Mouse (Mus musculus) A20 (cell line): ENCODE data around the gene Slc9a3r1.
A peak's percentile ranks its signal among the peaks of the same experiment; 100 is the strongest.

Experiments used
- DNase-seq: peaks from one replicate; pipeline ENCODE4 v3.0.0-alpha.2; 2011; ENCODE audit warnings: low read depth, low spot score

Slc9a3r1 gene

DNA sequence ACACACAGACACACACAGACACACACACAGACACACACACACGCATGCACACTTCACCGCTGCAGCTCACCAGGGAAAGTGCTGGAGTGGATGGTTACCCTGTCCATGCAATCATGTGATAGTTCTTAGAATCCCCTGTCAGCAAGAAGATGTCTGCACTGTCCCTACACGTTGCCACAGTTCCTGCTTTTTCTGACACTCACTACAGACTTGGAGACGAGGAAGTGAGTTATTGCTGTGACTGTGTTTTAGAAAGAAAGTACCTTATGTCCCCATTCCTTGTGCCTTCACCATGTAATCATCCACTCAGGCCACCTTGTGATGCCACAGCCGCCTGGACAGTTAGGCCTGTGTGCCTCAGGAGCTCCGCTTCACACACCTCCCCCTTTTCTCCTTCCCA lies 26.2 kb downstream of the Slc9a3r1 start:
- DNase-seq = no peak

DNA sequence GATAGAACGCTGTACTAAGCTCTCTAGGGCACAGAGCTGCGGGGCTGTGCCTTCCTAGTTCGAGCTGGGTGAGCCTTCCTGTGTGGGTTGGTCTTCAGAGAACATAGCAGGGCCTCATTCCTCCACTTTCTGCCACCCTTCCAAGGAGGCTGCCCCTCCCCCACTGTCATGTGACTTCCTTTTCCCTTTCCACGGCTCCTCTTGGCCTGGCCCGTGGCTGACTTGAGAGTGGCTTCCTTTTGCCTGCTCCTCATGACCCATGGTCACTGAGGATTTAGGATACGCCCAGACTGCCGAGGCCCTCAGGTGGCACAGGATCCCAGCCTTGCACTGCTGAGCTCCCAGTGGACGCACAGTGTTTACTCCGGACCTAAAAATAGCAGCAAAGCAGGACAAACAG lies 29.0 kb downstream of the Slc9a3r1 start:
- DNase-seq = no peak

DNA sequence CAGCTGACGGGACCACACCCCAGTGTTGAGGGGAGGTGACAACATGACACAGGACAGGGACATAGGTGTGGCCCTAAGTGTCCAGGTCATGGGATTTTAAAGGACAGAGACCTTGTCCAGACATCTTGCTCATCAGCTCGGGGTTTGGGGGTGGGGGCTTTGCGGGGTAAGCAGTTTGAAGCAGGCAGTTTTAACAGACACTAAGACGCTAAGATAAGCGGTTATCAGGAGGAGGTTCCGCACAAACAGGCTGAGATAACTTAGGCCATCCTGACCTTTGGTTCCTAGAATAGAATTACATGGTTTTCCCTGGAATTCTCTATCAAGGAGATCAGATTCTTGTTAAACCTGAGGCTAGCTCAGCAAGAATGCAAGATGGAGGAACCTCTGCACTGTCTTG lies 31.6 kb downstream of the Slc9a3r1 start:
- no peak for DNase-seq

DNA sequence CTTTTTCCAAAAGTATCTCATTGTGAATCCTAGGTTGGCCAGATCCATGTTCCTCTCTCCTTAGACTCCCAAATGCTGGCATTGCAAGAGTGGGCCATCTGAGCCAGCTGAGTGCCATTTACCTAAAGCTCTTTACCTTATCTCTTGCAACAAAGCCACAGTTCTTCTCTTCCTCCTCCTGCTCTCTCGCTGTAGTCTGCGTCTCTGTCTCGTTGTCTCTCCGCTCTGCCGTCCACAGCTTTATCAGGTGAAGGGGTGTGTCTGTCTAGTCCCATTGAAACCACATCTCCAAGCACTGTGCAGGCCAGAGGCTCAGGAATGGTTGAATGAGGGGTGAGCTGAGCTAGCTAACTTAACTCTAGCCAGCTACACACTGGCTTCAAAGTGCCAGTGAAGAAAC lies 32.8 kb downstream of the Slc9a3r1 start:
- no peak for DNase-seq

DNA sequence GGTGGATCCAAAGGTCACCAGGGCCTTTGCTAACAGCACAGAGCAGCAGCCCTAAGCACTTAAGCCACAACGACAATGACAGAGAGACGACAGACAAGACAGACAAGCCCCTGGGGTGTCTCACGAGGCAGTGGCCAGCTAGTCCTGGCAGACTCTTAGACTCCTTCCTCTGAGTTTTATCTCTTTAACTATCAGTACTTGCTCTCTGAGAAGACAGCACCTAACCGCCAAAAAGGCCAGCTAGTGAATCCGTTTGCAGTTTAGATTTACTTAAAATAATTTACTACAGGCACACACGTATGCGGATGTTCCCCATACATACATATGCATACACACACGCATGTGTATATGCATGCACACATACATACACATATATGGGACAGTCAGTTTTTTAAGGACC lies 34.4 kb downstream of the Slc9a3r1 start:
- DNase-seq = no peak

DNA sequence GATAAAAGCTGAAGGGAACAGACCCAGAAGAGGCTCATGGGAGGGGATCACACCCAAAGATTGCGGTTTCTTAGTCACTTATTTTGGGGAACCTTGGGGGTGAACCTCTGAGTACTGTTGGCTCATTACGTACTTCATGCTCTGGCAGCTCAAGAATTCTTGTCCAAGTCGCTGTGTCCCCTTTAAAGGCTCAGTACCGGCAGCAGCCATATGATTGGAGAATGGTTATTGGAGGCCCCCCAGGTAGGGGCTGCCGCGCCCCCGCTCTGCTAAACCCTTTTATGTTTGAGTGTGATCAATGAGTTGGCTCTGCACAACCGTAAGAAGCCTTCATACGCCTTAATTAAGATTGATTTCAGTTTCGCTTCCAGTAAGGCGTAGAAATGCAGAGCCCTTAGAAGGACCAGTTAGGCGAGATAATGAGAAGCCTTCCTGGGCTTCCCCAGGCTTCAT lies 35.8 kb downstream of the Slc9a3r1 start:
- DNase-seq = peak; percentile 84

DNA sequence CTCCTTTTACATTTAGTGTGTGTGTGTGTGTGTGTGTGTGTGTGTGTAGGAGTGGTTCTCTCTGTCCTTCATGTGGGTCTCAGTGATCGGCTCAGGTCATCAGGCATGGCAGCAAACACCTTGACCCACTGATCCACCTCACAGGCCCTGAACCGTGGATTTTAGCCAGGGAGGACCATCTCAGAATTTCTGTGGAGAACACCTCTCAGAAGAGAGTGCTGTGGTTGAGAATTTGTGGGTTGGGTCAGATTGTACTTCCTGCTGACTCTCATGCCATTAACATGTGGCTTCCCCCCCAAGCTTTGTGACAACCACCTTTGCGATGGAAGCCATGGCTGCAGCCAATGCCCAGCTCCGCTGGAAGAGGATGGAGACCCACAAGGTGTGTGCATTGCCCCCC lies 37.4 kb downstream of the Slc9a3r1 start:
- DNase-seq = no peak

DNA sequence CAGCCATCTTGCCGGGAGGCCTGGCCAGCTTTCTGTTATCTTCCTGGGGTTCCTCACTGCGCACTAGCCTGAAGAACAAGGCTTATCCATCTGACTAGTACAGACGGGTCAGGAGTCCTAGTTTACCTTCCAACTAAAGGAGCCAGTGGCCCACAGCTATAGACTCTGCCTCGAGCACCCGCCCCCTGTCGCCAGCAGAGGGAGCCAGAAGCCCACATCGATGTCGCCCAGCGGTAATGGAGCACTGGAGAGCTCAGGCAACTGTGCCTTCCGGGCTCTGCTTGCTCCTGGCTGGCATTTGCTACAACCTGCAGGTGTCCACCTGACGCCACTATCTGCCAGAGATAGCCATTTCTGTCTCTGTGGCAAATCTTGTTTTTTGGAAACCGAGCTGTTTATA lies 39.2 kb downstream of the Slc9a3r1 start:
- DNase-seq = peak; percentile 70

DNA sequence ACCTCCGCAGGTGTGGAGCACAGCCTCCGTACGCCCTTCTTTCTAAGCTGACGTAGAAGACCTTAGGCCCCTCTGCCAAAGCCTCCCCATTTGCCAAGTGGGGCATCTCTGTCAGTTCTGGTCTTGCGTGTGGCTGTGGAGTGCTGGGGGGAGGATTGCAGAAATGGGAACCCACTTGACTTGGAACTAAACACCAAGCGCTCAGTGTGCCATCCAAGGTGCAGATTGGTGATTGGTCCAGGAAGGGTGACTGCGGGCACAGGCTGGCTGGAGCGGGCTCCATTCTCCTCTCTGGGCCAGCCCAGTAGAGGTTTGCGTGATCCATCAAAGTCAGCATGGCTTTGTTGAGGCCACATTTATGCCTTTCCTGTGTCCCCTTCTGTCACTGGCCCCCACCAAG lies 39.6 kb downstream of the Slc9a3r1 start:
- DNase-seq = no peak

DNA sequence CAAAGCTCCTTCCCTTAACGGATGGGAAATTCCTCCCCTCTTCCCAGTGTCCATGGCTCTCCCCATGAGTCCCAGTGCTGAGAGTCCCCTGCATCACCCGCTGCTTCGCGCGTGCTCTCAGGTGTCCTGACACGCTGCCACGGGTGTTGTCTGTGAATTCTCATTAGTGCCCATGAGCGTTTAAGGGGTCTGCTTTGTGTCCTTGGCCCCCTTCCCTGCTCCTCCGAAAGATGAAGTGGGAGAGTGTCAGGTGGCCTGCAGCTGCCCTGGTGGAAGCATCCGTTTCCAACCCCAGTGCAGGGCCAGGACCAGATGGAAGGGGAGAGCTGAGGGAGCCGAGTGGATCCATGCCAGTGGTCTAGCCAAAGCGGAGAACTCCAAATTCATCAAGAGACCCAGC lies 45.0 kb downstream of the Slc9a3r1 start:
- no peak for DNase-seq

DNA sequence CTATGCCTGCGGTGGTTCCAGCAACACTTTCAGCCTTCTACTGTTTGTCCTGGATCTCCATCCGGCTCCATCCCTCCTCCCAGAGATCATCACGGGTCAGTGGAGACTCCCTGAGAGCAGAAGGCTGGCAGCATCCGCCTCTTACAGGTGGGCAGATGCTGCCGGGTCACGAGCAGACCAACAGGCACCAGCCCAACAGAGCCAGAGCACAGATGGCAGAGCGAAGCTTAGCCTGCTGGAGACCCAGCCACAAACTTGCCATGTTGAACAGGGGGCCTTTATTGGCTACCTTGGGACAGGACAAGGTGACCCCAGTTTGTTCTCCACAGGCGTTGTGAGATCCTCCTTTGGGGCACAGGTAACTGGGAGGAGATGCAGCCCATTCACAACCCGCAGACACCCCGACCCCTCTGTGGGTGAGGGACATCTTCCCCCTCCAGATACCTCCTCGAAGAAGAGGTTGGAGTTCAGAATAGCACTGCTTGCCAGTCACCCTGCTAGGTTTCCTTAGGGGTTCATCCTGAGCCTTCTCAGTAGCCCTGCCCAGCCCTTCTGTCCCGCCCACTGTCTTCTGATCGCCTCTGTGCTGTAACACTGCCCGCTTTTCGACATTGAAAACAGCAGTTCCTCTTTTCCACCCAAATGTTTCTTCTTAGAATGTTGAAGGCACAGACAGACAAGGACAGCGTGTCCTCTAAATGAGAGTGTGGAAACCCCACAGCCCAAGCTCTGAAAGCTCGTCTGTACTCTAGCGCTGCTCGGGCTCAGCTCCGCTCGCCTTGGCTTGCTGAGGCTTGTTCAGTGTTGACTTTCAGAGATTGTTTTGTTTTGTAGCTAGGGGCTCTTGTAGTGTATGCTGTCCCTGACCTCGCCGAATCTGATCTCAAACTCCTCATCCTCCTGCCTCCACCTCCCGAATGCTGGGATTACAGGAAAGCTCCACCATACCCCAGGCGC lies 45.9 kb downstream of the Slc9a3r1 start:
- peak; percentile 42 for DNase-seq

DNA sequence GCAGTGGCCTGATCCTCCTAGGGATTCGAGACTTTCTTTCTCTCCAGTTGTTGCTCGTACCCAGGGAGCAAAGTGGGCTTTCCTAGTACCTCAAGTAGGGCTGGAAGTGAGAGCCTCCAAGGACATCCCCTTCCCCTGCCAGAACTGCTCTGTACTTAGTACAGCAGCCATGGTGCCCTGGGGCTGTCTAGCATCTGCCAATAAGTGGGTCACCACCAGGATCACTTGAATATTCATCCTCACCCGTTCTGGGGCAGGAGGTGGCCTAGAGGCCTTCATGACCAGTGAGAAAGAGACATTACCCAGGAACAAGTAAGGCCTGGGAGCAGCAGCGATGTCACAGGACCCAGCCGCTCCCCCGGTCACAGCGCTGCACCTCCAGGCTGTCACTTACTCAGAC lies 46.8 kb downstream of the Slc9a3r1 start:
- no peak for DNase-seq

DNA sequence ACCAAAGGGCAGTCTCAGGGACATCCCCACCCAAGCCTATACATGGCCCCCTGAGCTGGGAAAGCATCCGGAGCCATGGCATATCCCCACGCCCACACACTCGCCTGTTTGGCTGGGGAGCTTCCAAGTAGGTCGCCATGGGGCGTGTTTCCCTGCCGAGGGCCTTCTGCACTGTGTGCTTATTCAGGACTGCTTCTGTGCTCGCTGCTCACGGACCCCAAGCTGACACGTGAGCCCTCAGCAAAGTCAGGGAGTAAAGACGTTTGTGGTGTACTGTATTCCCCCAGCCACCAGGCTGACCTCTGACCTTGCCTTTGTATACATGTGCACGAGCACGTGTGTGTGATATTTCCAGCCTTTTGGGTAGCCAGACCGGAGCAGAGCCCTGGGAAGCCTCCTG lies 49.0 kb downstream of the Slc9a3r1 start:
- DNase-seq = no peak

DNA sequence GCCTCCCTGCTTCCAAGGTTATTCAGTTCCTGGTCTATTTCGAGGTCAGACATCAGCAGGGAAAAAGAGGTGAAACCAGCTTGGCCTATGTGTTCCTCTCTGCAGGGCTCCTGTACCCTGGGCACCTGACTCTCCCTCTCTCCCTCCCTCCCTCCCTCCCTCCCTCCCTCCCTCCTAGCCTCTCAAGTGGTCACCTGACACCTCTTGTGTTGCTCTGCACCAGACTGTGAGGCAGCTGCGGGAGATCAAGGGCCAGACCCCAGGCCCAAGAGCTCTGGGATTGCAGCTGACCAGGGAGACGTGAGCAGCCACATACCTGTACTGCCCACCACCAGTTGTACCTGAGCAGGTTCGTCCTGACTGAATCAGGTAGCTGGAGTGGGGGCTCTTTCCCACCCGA lies 52.0 kb downstream of the Slc9a3r1 start:
- no peak for DNase-seq

DNA sequence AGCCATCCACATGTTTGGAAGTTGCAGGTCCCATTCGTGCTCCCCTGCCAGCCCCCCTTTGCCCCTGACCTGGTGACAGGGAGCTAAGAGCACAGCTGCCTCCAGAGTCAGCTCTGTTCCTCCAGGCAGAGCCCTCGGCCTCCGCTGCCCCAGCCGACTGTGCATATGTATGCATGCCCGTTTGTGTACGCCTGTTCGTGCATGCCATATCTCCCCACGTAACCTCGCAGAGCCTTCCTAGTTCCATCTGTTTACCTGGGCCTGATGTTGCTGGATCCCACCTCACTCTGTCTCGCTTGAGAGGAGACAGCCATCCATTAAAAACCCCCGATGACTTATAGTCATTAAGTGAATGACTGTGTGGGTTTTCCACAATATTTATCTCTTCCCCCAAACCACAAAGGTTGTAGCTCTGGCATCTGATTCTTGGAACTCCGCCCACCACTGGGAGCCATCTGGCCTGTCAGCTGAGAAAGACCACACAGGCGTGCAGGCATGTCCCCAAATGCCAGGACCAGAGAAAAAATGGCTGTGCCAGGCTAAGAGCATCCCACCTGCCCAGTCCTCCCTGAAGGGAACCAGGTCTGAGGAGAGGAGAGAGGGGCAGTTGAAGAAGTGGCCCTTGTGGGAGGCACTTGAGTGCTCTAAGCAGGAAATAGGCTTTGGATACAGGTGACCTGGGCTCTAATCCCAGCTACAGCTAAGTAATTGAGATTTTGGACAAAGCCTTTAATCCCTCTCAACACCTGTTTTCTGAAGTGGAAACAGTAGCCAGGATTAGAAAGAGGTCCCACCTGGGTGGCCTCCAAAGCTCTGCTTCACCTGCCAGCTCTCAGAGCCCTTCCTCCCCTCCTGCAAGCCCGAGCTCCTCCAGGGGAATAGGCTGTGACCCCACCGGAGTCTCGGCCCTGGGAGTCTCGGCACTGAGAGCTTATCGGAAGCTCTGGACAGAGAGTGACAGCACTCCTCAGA lies 54.6 kb downstream of the Slc9a3r1 start:
- no peak for DNase-seq

DNA sequence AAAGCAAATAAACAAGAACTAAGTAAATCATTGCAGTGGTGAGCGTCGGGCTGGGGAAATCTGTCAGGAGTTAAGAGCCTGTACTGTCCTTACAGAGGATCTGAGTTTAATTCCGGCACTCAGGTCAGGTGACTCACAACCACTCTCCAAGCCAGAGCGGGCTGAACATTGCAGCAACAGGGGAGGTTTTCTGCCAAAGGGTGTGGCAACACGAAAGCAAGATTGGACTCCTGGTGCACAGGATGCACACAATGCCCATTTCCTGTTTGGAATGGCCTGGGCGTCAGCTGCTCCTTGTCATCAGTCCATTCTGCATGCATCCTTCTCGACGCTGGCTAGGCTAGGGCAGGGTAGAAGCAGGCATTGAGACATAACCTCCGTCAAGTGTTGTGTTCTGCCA lies 56.1 kb downstream of the Slc9a3r1 start:
- no peak for DNase-seq

DNA sequence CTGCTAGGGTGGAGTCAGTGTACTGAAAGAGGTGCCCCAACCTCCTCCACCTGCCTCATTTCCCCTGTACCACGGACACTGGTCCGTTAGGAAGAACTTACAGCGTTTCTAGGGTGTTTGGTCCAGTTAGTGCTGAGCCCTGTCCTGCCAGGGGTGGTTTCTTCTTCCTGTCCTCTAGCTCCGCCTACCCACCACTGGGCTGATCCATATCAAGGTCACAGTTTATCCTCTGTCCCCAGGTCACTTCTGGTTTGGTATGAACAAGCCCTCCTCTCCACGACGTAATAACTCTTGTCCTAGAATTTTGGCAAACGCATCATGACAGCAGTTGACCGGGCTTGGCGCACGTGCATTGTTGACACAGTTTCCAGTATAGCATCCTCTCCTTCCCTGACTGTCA lies 56.5 kb downstream of the Slc9a3r1 start:
- DNase-seq = no peak

DNA sequence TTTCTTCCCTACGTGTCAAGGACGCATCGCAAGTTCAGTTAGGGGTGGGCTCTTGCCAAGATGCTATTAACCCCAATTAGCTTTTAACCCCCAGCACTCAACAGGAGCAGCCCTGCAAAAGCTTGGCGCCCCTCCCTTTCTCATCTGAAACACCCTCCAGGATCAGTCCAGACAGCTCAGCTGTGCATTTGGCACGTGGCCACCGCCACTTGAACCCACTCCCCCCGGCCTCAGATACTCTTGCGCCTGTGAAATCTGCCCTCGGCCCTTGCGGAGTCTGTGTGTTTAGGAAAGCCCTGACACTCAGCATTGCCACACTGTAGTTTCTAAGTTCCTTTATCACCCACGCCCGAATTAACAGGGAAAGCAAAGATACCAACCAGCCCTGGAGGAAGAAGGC lies 58.9 kb downstream of the Slc9a3r1 start:
- DNase-seq = no peak

DNA sequence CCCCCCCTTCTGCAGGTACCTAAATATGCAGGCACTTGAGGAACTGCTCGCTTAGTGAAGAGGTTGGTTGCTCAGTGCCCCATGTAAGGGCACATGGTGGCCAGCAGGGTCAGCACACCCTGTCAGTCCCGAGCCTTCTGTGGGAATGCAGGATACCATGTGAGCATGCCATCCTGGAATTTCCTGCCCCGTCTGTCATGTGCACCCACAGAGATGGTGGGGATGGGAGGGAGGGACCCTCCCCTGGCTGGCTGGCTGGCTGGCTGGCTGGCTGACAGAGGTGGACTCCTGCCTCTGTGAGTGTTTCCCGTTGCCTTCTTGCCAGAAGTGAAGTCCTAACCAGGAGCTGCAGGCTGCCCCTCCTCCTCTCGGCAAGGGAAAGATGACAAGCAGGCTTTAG lies 59.4 kb downstream of the Slc9a3r1 start:
- no peak for DNase-seq

DNA sequence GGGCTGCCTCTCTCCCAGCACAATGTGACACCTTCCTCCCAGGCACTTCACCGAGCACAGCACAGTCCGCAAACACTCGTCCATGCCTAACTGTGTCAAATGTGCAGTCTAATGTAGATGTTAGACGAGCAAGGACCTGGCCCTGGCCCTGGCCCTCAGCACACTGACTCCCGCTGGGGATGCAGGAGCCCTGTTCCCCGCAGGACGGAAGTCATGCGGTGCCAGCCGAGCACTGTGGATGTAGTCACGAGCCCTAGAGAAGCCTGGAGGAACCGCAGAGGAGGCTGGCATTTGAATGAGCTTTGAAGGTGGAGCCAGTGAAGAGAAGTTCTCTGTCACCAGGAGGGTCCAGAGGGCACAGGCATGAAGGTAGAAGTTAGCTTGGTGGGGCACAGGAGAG lies 60.3 kb downstream of the Slc9a3r1 start:
- DNase-seq = no peak

DNA sequence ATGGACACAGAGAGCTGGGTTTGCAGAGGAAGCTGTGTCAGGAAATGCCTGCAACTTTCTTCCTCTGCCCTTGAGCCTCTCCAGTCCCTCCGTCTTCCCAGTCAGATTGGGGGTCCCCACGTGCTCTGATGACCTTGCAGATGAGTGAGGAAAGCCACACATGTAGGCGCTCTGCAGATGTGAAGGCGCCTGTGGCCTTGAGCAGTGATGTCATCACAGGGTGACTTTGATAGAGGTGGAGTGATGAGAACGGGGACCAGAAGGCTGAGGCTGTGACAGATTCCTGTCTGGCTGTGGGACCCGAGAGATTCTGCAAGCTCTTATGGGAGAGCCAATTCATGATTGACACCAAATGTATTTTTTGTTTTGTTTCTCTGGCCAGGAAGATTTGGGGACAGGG lies 60.7 kb downstream of the Slc9a3r1 start:
- no peak for DNase-seq

DNA sequence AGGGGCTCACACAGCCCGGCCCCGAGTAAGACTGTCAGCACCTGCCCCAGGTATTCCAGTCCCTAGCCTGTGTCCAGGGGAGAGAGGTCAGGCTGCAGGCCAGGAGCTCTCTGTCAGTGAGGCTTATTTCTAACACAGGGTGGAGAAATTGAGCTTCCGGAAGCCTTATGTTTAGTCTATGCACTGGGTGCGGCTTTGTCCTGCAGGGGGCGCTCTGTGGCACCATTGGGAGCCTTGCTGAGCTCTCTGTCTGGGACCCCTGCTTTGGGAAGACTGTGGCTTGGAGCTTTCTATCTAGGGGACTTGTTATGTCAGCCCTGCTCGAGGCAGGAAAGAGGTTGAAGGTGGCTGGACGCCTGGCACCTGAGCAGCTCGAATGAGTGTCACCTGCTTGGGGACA lies 61.7 kb downstream of the Slc9a3r1 start:
- DNase-seq = peak; percentile 41
